Mouse (Mus musculus): ENCODE data around the gene Tada2a. TPM values are rescaled to one million over a fixed set of nuclear protein-coding genes. Genes with fewer than 3 reads are reported as not detected.

Tada2a gene
- polyA plus RNA-seq, 1 experiment from 2014 or later: 5.7 TPM

- H3K36me3 ChIP-seq (replicated peaks; ENCODE audit: insufficient read depth, low read length): no peaks in the 10 kb centered on the region
- H3K4me1 ChIP-seq (ENCODE audit: insufficient read depth): peaks cover 7% of the 10 kb centered on the region; the same call in 1 of the 2 replicates
- H3K27ac ChIP-seq (ENCODE audit: low read depth): no peak overlapping the region
- H3K9ac ChIP-seq (replicated peaks): no peak overlapping the region
- no peak for ATAC-seq
- DNase-seq: peak; percentile 73
- no peaks in the 10 kb centered on the region for H3K9me3 ChIP-seq (ENCODE audit: low read length)
- no peak overlapping the region for H3K4me3 ChIP-seq (ENCODE audit: low read depth, low read length)
- no peaks in the 10 kb centered on the region for H3K27me3 ChIP-seq (ENCODE audit: insufficient read depth, low read length)
- 38% methylated on average over 2 of the region's 2 CpGs for WGBS (ENCODE audit: insufficient replicate concordance)
- no peak for TF ChIP-seq EP300 (IDR thresholded peaks at IDR 0.05; ENCODE audit: low read depth)
- peak; percentile 83 for TF ChIP-seq CTCF (IDR thresholded peaks at IDR 0.05; ENCODE audit: low read depth)
- H3K4me2 ChIP-seq (ENCODE audit: low read depth, low read length): no peak overlapping the region
Measured at GRCm38 (mm10) chr11:84141752-84142151, 12.4 kb upstream of the Tada2a start.

- H3K27ac ChIP-seq (ENCODE audit: low read depth): no peak overlapping the region
- no peaks in the 10 kb centered on the region for H3K27me3 ChIP-seq (ENCODE audit: insufficient read depth, low read length)
Measured at GRCm38 (mm10) chr11:84136453-84136852, 7.1 kb upstream of the Tada2a start.

GRCm38 (mm10) chr11:84134331-84134860, 5.0 kb upstream of the Tada2a start:
- ATAC-seq: no peak
- no peak overlapping the region for H3K9ac ChIP-seq (replicated peaks)
- H3K4me3 ChIP-seq (ENCODE audit: low read depth, low read length): no peak overlapping the region

More at GRCm38 (mm10) chr11:84136453-84136852, 7.1 kb upstream of the Tada2a start:
- H3K4me1 ChIP-seq (ENCODE audit: insufficient read depth): no peaks in the 10 kb centered on the region
- DNase-seq: no peak
- 78% methylated on average over 3 of the region's 3 CpGs for WGBS (ENCODE audit: insufficient replicate concordance)
- H3K9me3 ChIP-seq (ENCODE audit: low read length): no peaks in the 10 kb centered on the region
- no peak overlapping the region for H3K9ac ChIP-seq (replicated peaks)
- ATAC-seq: no peak
- TF ChIP-seq CTCF (IDR thresholded peaks at IDR 0.05; ENCODE audit: low read depth) (no peak), EP300 (IDR thresholded peaks at IDR 0.05; ENCODE audit: low read depth) (no peak)
- no peak overlapping the region for H3K4me3 ChIP-seq (ENCODE audit: low read depth, low read length)
- no peaks in the 10 kb centered on the region for H3K36me3 ChIP-seq (replicated peaks; ENCODE audit: insufficient read depth, low read length)
- H3K4me2 ChIP-seq (ENCODE audit: low read depth, low read length): no peak overlapping the region

GRCm38 (mm10) chr11:84129799-84130185, 392 bp upstream of the Tada2a start:
- H3K4me3 ChIP-seq (ENCODE audit: low read depth, low read length): peak overlapping the region; percentile 89
- no peak for DNase-seq
- peak overlapping the region; percentile 86 for H3K9ac ChIP-seq (replicated peaks)
- H3K9me3 ChIP-seq (ENCODE audit: low read length): no peaks in the 10 kb centered on the region
- ATAC-seq: no peak
- TF ChIP-seq CTCF (IDR thresholded peaks at IDR 0.05; ENCODE audit: low read depth) (no peak), EP300 (IDR thresholded peaks at IDR 0.05; ENCODE audit: low read depth) (no peak)
- no peaks in the 10 kb centered on the region for H3K27me3 ChIP-seq (ENCODE audit: insufficient read depth, low read length)
- peaks cover 8% of the 10 kb centered on the region for H3K4me1 ChIP-seq (ENCODE audit: insufficient read depth)
- peaks cover 11% of the 10 kb centered on the region for H3K36me3 ChIP-seq (replicated peaks; ENCODE audit: insufficient read depth, low read length)
- peak overlapping the region; percentile 98 for H3K4me2 ChIP-seq (ENCODE audit: low read depth, low read length)
- no peak overlapping the region for H3K27ac ChIP-seq (ENCODE audit: low read depth)
- 7% methylated on average over 11 of the region's 11 CpGs for WGBS (ENCODE audit: insufficient replicate concordance)

More at GRCm38 (mm10) chr11:84134331-84134860, 5.0 kb upstream of the Tada2a start:
- no peak overlapping the region for H3K4me2 ChIP-seq (ENCODE audit: low read depth, low read length)
- TF ChIP-seq CTCF (IDR thresholded peaks at IDR 0.05; ENCODE audit: low read depth) (peak; percentile 54), EP300 (IDR thresholded peaks at IDR 0.05; ENCODE audit: low read depth) (no peak)
- H3K36me3 ChIP-seq (replicated peaks; ENCODE audit: insufficient read depth, low read length): no peaks in the 10 kb centered on the region
- no peak for DNase-seq
- 91% methylated on average over 2 of the region's 2 CpGs for WGBS (ENCODE audit: insufficient replicate concordance)
- no peaks in the 10 kb centered on the region for H3K9me3 ChIP-seq (ENCODE audit: low read length)
- H3K4me1 ChIP-seq (ENCODE audit: insufficient read depth): peaks cover 5% of the 10 kb centered on the region
- H3K27me3 ChIP-seq (ENCODE audit: insufficient read depth, low read length): no peaks in the 10 kb centered on the region
- no peak overlapping the region for H3K27ac ChIP-seq (ENCODE audit: low read depth)

- TF ChIP-seq EP300 (IDR thresholded peaks at IDR 0.05; ENCODE audit: low read depth) (no peak), CTCF (IDR thresholded peaks at IDR 0.05; ENCODE audit: low read depth) (0 out of 2 replicates have a peak, but pooled peaks have one; percentile 9)
- H3K36me3 ChIP-seq (replicated peaks; ENCODE audit: insufficient read depth, low read length): peaks cover 11% of the 10 kb centered on the region
- H3K9me3 ChIP-seq (ENCODE audit: low read length): no peaks in the 10 kb centered on the region
- no peaks in the 10 kb centered on the region for H3K27me3 ChIP-seq (ENCODE audit: insufficient read depth, low read length)
- H3K4me3 ChIP-seq (ENCODE audit: low read depth, low read length): no peak overlapping the region
- no peak overlapping the region for H3K27ac ChIP-seq (ENCODE audit: low read depth)
- WGBS (ENCODE audit: insufficient replicate concordance): 64% methylated on average over 4 of the region's 4 CpGs
- no peak for DNase-seq
- no peak overlapping the region for H3K4me2 ChIP-seq (ENCODE audit: low read depth, low read length)
- ATAC-seq: no peak
- H3K9ac ChIP-seq (replicated peaks): no peak overlapping the region
- peaks cover 8% of the 10 kb centered on the region for H3K4me1 ChIP-seq (ENCODE audit: insufficient read depth)
Measured at GRCm38 (mm10) chr11:84127977-84128376, 1.4 kb downstream of the Tada2a start.

- no peak overlapping the region for H3K9ac ChIP-seq (replicated peaks)
- H3K27me3 ChIP-seq (ENCODE audit: insufficient read depth, low read length): no peaks in the 10 kb centered on the region
- ATAC-seq (peak; percentile 85), DNase-seq (no peak)
- H3K36me3 ChIP-seq (replicated peaks; ENCODE audit: insufficient read depth, low read length): peaks cover 21% of the 10 kb centered on the region
- no peak overlapping the region for H3K4me2 ChIP-seq (ENCODE audit: low read depth, low read length)
- TF ChIP-seq CTCF (IDR thresholded peaks at IDR 0.05; ENCODE audit: low read depth) (no peak), EP300 (IDR thresholded peaks at IDR 0.05; ENCODE audit: low read depth) (no peak)
- peak overlapping the region; percentile 46 for H3K27ac ChIP-seq (ENCODE audit: low read depth)
- no peaks in the 10 kb centered on the region; the same call in 1 of the 2 replicates for H3K4me1 ChIP-seq (ENCODE audit: insufficient read depth)
- WGBS (ENCODE audit: insufficient replicate concordance): 65% methylated on average over 12 of the region's 12 CpGs
- no peaks in the 10 kb centered on the region for H3K9me3 ChIP-seq (ENCODE audit: low read length)
- H3K4me3 ChIP-seq (ENCODE audit: low read depth, low read length): no peak overlapping the region
Measured at GRCm38 (mm10) chr11:84121051-84121956, 8.1 kb downstream of the Tada2a start.

Measured in liver, postnatal 0 days (tissue).